Mouse (Mus musculus) E14TG2a.4 (cell line): Measurements from ENCODE around the gene Slc7a11.

Experiments
- H3K27me3 ChIP-seq: 2 replicates; pipeline ENCODE4 v1.6.1; 2014; ENCODE audit warnings: low read length, control low read depth; ENCODE audit not compliant: insufficient read depth
- H3K36me3 ChIP-seq: 2 replicates; pipeline ENCODE4 v1.6.1; 2014; ENCODE audit warnings: low read length, control low read depth; ENCODE audit not compliant: insufficient read depth
- H3K4me1 ChIP-seq: replicated peaks from 2 replicates; pipeline ENCODE4 v1.6.1; 2014; ENCODE audit warnings: low read depth, low read length, control low read depth
- H3K4me3 ChIP-seq: replicated peaks from 2 replicates; pipeline ENCODE4 v1.5.1; 2014; ENCODE audit warnings: mild to moderate bottlenecking, low read length
- H3K9me3 ChIP-seq: 2 replicates; pipeline ENCODE4 v1.6.1; 2014; ENCODE audit warnings: low read length, control low read depth
- CTCF ChIP-seq: conservative IDR thresholded peaks from 2 replicates; pipeline ENCODE4 v1.5.1; 2014; ENCODE audit warnings: low read length
- NANOG ChIP-seq: IDR thresholded peaks from 2 replicates; pipeline ENCODE4 v1.6.1; 2014; ENCODE audit warnings: borderline replicate concordance, low read length, mixed read lengths
- POU5F1 ChIP-seq: IDR thresholded peaks from 2 replicates; pipeline ENCODE4 v1.6.1; 2014; ENCODE audit warnings: low read length, borderline replicate concordance

Gene Slc7a11

GRCm38 (mm10) chr3:50094404-50095092 lies 348.9 kb downstream of the Slc7a11 start:
- TF ChIP-seq CTCF (no peak), NANOG (no peak), POU5F1 (no peak)
- Histone ChIP-seq H3K4me3 (no peak overlapping the region), H3K4me1 (no peaks in the 10 kb centered on the region), H3K27me3 (no peaks in the 10 kb centered on the region), H3K9me3 (no peaks in the 10 kb centered on the region), H3K36me3 (no peaks in the 10 kb centered on the region)

- Histone ChIP-seq H3K36me3 (no peaks in the 10 kb centered on the region), H3K27me3 (no peaks in the 10 kb centered on the region), H3K9me3 (no peaks in the 10 kb centered on the region), H3K4me1 (no peaks in the 10 kb centered on the region), H3K4me3 (no peak overlapping the region)
- TF ChIP-seq CTCF (peak; percentile 67), NANOG (no peak)
These were observed 366.4 kb downstream of the Slc7a11 start for GRCm38 (mm10) chr3:50076979-50077378.

GRCm38 (mm10) chr3:50063396-50063795 lies 380.0 kb downstream of the Slc7a11 start:
- Histone ChIP-seq H3K4me3 (no peak overlapping the region), H3K27me3 (no peaks in the 10 kb centered on the region), H3K9me3 (no peaks in the 10 kb centered on the region), H3K4me1 (0 out of 2 replicates have a peak, but pooled peaks cover 4% of the 10 kb centered on the region), H3K36me3 (no peaks in the 10 kb centered on the region)
- no peak for TF ChIP-seq NANOG
- no peak for TF ChIP-seq CTCF
- no peak for TF ChIP-seq POU5F1

GRCm38 (mm10) chr3:50044666-50045065 lies 398.7 kb downstream of the Slc7a11 start:
- no peaks in the 10 kb centered on the region for H3K9me3 ChIP-seq
- no peaks in the 10 kb centered on the region for H3K36me3 ChIP-seq
- no peak overlapping the region for H3K4me3 ChIP-seq
- H3K4me1 ChIP-seq: no peaks in the 10 kb centered on the region
- H3K27me3 ChIP-seq: no peaks in the 10 kb centered on the region
- TF ChIP-seq POU5F1 (no peak), NANOG (no peak), CTCF (no peak)

- no peak for TF ChIP-seq NANOG
- no peak for TF ChIP-seq CTCF
- no peak for TF ChIP-seq POU5F1
- Histone ChIP-seq H3K4me1 (no peaks in the 10 kb centered on the region), H3K36me3 (no peaks in the 10 kb centered on the region), H3K4me3 (no peak overlapping the region), H3K9me3 (no peaks in the 10 kb centered on the region), H3K27me3 (no peaks in the 10 kb centered on the region)
These were observed 399.3 kb downstream of the Slc7a11 start for GRCm38 (mm10) chr3:50044160-50044559.

GRCm38 (mm10) chr3:50041141-50041540 lies 402.3 kb downstream of the Slc7a11 start:
- Histone ChIP-seq H3K4me1 (no peaks in the 10 kb centered on the region), H3K27me3 (no peaks in the 10 kb centered on the region), H3K36me3 (no peaks in the 10 kb centered on the region), H3K4me3 (no peak overlapping the region), H3K9me3 (no peaks in the 10 kb centered on the region)
- no peak for TF ChIP-seq POU5F1
- TF ChIP-seq CTCF: no peak
- no peak for TF ChIP-seq NANOG

- no peaks in the 10 kb centered on the region for H3K4me1 ChIP-seq
- H3K9me3 ChIP-seq: no peaks in the 10 kb centered on the region
- H3K27me3 ChIP-seq: no peaks in the 10 kb centered on the region
- TF ChIP-seq CTCF (no peak), POU5F1 (no peak), NANOG (no peak)
- no peak overlapping the region for H3K4me3 ChIP-seq
- no peaks in the 10 kb centered on the region for H3K36me3 ChIP-seq
These were observed 407.4 kb downstream of the Slc7a11 start for GRCm38 (mm10) chr3:50035875-50036528.

- no peak overlapping the region for H3K4me3 ChIP-seq
- H3K9me3 ChIP-seq: no peaks in the 10 kb centered on the region
- H3K36me3 ChIP-seq: no peaks in the 10 kb centered on the region
- TF ChIP-seq NANOG: no peak
- TF ChIP-seq CTCF: no peak
- TF ChIP-seq POU5F1: no peak
- no peaks in the 10 kb centered on the region for H3K4me1 ChIP-seq
- H3K27me3 ChIP-seq: no peaks in the 10 kb centered on the region
These were observed 410.1 kb downstream of the Slc7a11 start for GRCm38 (mm10) chr3:50033325-50033724.
